Mouse (Mus musculus) left cerebral cortex, adult 11 months (tissue): ENCODE measurements at regions not wholly inside any gene's neighbourhood (a gene's known extent, or its start where the extent isn't known, plus 50 kb on each side); places are given as distances from the start of the nearest gene placed in this dataset.
A peak's percentile ranks its signal among the peaks of the same experiment; 100 is the strongest.

Experiments
- DNase-seq: peaks from one replicate; pipeline ENCODE4 v3.0.0; 2022; ENCODE audit warnings: low spot score

GRCm38 (mm10) chr4:55203731-55204710, 145.8 kb upstream of the Rad23b start:
- DNase-seq, result no peak

DNA sequence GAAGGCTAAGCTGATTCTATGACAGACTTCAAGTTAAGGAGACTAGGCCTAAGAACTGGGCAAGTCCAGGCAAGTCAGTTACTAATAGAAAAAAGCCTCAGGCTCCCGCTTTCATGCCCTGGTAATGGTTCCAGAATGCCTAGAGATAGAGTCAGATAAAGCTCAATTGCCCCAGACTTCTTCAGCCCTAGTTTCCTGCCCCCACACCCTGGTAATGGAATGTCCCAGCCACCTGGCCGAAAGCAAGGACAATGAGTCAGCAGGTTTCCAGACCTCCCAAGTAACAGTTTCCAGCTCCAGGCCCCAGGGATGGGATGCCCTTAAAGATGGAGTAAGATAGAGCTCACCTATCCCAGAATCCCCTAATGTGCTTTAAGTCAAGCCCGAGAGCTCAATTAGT, 143.6 kb upstream of the Rad23b start:
- DNase-seq, result no peak

GRCm38 (mm10) chr4:55207749-55208385, 142.0 kb upstream of the Rad23b start:
- DNase-seq, result no peak

DNA sequence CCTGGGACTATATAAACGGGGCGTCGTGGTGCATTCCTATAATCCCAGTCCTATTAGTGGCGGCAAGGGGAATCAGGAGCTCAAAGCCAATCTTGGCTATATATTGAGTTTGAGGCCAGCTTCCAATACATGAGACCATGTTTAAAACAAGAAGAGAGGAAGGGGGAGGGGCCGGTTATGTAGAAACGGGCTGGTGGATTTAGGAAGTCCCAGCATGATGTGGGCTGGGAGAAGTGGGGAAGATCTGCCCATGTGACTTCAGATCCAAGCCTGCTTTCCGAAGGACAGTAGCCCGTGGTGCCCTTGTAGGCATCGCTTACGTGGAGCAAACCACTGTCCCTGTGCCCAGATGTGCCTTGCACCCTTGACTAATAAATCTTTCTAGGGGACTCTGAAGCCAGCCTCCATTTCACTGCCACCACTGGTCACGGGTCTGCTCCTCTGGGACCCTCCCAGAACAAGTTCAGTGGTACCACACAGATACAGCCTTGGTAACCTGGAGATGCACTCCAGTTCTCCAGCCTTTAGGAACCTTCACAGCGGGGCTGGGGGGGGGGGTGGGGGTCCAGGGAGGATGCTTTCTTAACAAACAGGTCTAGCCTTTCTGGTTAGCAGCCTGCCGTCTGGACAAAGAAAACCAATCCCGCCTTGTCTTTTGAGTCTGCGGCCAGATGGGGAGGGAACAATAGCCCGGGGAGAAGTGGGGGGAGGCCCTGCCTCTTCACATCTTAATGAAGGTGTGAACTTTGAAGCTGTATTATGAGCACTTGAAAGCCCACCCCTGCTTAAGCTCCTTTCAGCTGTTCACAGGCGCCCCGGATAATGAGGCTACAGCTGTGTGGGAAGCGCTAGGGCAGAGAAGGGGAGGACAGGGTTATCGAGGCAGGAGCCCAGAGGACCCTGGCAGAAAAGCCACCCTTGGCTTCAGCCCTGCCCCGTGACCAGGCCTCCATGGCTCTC, 141.2 kb upstream of the Rad23b start:
- peak; percentile 8 for DNase-seq

DNA sequence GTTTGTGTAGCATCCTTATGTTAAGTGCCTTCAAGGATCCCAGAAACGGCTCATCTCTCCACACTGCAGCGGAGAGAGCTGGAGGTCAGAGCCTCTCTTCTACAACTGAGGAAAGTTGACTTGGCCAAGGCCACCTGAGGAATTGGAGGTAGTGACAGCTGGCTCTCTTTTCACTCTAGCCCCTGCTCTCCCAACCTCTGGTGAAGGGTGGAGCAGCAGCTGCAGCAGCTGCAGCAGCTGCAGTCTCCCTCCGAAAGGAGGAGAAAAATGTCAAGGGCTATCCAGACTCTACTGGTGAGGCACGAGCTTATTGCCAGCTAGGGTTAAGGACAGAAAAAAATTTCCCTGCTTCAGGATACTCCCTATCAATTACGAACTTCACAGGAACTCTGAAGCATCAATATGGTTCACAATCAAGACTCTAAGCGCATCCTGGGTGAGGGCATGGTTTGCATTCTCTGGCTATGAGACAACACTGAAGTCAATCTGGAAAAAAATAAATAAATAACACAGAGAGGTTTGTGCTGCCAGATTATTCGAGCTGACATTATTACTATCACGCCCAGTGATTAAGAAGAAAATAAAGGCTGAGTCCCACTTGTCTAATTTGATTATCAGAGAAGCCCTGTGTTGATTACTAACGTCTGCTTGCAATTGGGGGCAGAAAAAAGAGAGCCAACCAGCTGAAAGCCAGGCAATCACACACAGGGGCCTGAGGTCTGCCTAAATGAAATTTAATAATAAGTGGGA, 134.2 kb upstream of the Rad23b start:
- DNase-seq, result no peak

DNA sequence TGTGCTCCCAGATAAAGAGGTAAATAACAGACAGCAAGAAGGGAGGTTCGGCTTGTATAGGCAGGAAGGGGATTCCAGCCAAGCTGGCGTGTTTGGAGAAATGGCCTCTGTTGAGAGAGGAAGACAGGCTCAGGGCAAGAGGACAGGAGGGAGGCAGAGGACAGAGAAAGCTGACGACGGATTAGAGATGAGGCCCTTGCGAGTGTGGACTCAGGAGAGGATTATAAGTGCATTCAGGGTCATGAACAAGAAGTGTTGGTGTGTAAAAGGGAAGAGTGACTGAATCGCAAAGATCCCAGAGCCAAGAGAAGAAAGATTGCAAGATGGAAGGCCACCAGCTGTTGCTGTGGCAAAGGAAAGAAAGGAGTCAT, 133.7 kb upstream of the Rad23b start:
- DNase-seq, result no peak

GRCm38 (mm10) chr4:55225766-55226165, 124.1 kb upstream of the Rad23b start:
- DNase-seq, result no peak

- DNase-seq, result no peak
These were observed 122.4 kb upstream of the Rad23b start for GRCm38 (mm10) chr4:55227394-55227793.

GRCm38 (mm10) chr4:55231522-55231921, 118.3 kb upstream of the Rad23b start:
- no peak for DNase-seq

- no peak for DNase-seq
These were observed 112.0 kb upstream of the Rad23b start for GRCm38 (mm10) chr4:55237856-55238255.

DNA sequence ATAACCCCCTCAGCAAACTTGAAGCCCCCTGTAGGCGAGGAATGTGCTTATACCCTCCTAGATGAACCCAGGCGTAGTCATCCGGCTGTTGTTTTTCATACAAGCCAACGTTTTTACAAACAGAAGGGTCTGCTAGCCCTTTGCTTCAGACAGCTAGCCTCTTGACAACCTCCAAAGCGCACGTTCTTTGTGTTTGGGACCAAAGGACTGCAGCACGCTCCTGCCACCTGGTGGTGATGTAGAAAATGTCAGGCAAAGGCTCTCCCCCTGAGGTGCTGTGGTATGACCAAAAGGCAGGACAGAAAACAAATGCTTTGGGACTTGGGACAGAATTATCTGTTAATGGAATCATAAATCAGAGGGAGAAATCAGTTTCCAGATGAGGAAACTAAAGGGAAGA, 109.4 kb upstream of the Rad23b start:
- DNase-seq, result peak; percentile 59

GRCm38 (mm10) chr4:55242331-55242730, 107.5 kb upstream of the Rad23b start:
- DNase-seq, result no peak

DNA sequence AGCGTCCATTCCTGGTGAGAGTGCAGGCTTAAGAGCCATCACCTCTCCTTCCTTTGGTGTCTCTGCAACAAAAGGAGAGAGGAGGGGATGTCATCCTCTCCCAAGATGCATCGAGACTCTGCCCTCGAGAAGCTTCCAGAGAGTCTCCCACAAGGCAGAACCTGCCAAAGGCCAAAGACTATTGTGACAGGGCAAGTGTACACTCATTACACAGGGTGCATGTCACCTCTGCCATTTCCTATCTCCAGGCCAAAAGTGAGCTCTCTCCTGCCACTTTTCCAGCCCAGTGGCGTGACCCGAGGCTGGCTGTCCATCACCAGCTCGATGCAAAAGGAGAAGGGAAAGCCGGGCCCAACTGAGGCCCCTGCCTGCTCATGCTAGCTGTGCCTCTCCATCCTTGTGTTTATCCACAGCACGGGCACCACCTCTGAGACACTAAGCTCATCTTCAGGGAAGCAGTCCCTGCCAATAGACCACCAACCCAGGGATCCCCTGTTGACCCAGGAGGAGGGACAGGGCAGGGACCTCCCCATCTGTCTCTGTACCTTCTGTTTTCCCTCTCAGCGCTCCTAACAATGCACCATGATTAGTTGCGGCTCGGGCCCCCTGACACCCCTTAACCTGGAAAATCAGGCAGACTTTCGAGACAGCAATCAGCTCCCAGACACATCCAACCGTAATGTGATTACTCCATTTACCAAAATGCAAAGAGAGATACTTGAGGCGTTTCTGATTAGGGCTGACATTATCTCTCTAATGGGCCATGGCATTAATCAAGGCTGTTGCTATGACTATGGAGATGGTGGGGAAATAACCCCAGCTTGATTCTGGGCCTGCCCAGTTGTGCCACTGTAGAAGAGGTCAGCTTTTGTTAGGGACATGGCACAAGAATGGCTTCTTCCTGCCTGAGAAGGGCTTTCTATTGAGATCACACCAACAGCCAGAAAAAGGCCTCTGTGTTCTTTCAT, 106.5 kb upstream of the Rad23b start:
- DNase-seq, result no peak

DNA sequence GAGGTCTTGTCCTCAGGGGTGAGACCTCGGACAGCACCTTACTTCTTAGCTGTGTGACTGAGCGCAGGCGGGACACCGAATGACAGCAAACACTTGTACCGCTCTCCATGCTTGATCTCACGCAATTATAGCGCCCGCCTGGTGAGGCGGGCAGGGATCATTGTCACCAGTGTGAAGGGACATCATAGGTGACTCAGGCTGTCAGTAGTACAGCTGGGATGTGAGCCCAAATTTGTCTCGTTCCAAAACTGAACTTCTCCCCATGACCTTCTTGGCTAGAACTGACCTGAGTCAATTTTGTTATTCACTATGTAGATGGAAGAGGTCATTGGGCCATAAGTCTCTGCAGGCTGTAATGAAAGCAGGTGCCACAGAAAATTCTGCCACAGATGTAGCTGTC, 104.1 kb upstream of the Rad23b start:
- DNase-seq, result no peak

- no peak for DNase-seq
These were observed 99.5 kb upstream of the Rad23b start for GRCm38 (mm10) chr4:55250334-55250733.

- no peak for DNase-seq
These were observed 98.3 kb upstream of the Rad23b start for GRCm38 (mm10) chr4:55251546-55251945.

- DNase-seq, result no peak
These were observed 96.1 kb upstream of the Rad23b start for GRCm38 (mm10) chr4:55253769-55254168.

DNA sequence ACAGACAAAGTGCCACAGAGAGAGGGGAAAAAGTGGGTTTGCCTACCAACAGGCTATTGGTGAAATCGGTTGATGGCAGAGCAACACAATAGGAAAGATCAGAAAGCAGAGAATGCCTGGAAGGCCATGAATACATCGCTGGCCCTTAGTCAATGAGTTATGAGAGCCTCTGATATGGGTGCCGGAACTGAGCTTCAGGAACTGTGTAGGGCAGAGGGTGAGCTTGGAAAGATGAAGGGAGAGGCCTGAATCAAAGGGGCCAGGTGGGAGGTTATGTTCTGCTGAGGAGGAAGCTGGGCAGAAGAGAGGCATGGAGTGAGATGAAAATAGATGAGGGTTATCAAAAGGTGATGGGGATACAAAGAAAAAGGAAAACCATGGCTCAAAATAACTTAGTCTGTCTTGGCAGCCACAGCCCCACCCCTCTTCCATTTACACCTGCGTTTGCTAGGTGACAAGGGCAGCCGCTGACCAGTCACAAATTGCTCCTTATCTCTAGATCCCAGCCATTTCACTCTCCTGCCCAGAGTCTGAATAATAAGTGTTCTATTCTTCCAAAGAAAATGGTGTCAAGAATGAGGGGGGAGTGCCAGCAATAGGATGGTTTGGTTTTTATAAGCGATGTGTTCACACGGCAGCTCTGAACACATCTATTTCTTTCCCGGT, 77.7 kb upstream of the Rad23b start:
- no peak for DNase-seq

DNA sequence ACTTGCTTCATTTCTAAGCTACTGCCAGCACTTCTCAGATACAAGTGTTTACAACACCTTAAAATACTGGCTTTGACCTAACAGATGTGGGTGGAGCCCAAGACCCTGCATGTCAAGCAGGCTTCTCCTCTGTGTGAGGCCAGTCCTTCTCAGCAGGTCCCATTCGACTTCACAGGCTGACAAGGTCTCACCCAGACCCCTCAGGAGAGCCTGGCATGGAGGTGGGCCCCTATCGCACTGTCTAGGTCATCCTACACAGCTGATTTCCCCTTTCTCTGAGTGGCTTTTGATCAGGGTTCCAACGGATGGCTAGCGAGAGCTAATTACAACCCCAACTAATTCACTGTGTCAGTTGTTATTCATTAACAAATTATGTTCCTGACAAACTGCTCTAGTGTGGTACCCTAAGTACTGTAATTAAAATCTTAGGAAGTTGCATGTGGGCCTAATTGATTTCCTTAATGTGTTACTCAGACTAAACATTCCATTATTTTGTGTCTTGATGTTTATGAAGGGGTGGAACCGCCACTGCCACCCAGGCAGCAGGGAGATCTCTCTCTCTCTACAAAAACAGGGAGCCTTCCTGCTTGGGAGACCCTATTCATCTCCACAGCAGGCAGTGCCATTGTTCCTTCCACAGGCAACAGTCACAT, 73.4 kb upstream of the Rad23b start:
- DNase-seq, result no peak
